Comparison of ENCODE assay signal across 38 mouse cellular contexts in the genomic region with DNA sequence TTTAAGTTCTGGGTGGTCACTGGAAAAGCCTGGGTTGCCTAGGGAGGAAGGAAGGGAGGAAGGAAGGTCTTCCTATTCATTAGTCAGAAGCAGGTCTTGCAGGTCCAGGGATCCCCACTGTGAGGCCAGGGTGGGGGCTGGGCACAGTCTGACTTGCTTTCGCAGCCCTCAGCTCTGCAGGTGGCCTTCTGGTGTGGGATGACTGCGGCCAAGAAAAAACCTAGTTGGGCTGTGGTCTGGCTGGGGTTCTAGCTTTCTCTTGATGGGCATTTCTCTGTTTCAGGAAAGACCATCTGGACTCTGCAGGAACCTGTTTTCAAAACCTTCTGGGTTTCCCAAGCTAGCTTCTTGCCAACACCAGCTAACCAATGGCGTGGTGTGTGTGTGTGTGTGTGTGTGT. TPM values are rescaled to one million over a fixed set of nuclear protein-coding genes. Genes with fewer than 3 reads are reported as not detected.
DNase-seq lines count a peak whose midpoint lies in the region; ATAC-seq lines count a peak whose summit lies in the region.
"Had no signal": no experiment of that assay in that cellular context is flagged by ENCODE, and none has a peak within 500 bp of the region (broad histone marks: within the 10 kb centered on the region; RNA-seq: fewer than 3 reads in every experiment).

No protein-coding gene starts in this region.

- H3K27me3 ChIP-seq in midbrain, embryonic 11.5 days (ENCODE audit: control insufficient read depth, insufficient read depth, low read length): peaks cover 3% of the 10 kb centered on the region; the same call in 1 of the 2 replicates
- H3K27me3 ChIP-seq: hindbrain, embryonic 15.5 days had no signal

- peak; percentile 27 to 40 for DNase-seq in kidney, postnatal 4 days
- DNase-seq in kidney, postnatal 25 days: no peak
- peak; percentile 88 for DNase-seq in cerebellum, adult 11 months
- DNase-seq in cerebellum, adult 9-11 months: peak; percentile 94
- DNase-seq in midbrain, embryonic 11.5 days (ENCODE audit: low spot score, missing footprints): no peak
- no peak for DNase-seq in spleen, postnatal 4 days (ENCODE audit: low spot score in 2 of 2)
- DNase-seq: adrenal gland, adult 8-10 months; embryo, embryonic 11 days; gastrocnemius, adult 2 months; kidney, adult 8-10 months; kidney, postnatal 14 days; lung, embryonic 14.5 days; lung, postnatal 36 days; retina, postnatal 1 day; right cerebral cortex, postnatal 4 days; thymus, adult 2 months; thymus, postnatal 4 days had no signal

- peaks cover 2% of the 10 kb centered on the region; the same call in 1 of the 2 replicates for H3K4me1 ChIP-seq in midbrain, embryonic 11.5 days (ENCODE audit: control insufficient read depth, insufficient read depth, low read length)
- H3K4me1 ChIP-seq: hindbrain, embryonic 15.5 days; midbrain, embryonic 15.5 days had no signal

- no peak overlapping the region for H3K4me3 ChIP-seq in midbrain, embryonic 11.5 days (ENCODE audit: low read depth, low read length)
- H3K4me3 ChIP-seq: embryonic facial prominence, embryonic 13.5 days; forebrain, embryonic 13.5 days; gastrocnemius, adult 2 months; hindbrain, embryonic 15.5 days; megakaryocyte, embryonic 14.5 days; midbrain, embryonic 15.5 days; myocyte; neural tube, embryonic 13.5 days had no signal

- ATAC-seq in monocyte, adult 5-6 weeks (replicated peaks; ENCODE audit: insufficient number of reproducible peaks, low FRiP score, low TSS enrichment, poor library complexity, severe bottlenecking): no peak
- no peak for ATAC-seq in midbrain, embryonic 11.5 days (ENCODE audit: low FRiP score)
- ATAC-seq: activated CD4-positive, CD25-positive, alpha-beta regulatory T cell, adult 4 months; CD4-positive, CD25-positive, alpha-beta regulatory T cell, adult 4 months; forebrain, embryonic 13.5 days; midbrain, embryonic 15.5 days had no signal

- no peak overlapping the region for H3K27ac ChIP-seq in midbrain, embryonic 11.5 days (ENCODE audit: low read depth, low read length)
- H3K27ac ChIP-seq: embryonic facial prominence, embryonic 13.5 days; forebrain, embryonic 13.5 days; gastrocnemius, adult 2 months; hindbrain, embryonic 15.5 days; liver, embryonic 14.5 days; midbrain, embryonic 15.5 days; neural tube, embryonic 13.5 days had no signal

- no peaks in the 10 kb centered on the region for H3K9me3 ChIP-seq in midbrain, embryonic 11.5 days (ENCODE audit: control insufficient read depth, low read length)
- H3K9me3 ChIP-seq: embryonic facial prominence, embryonic 13.5 days; forebrain, embryonic 13.5 days; hindbrain, embryonic 15.5 days; midbrain, embryonic 15.5 days had no signal

- H3K9ac ChIP-seq in midbrain, embryonic 11.5 days (ENCODE audit: low read length): no peak overlapping the region
- H3K9ac ChIP-seq: embryonic facial prominence, embryonic 13.5 days; forebrain, embryonic 13.5 days; hindbrain, embryonic 15.5 days; liver, embryonic 14.5 days; lung, embryonic 14.5 days; midbrain, embryonic 15.5 days; neural tube, embryonic 13.5 days had no signal

- no peaks in the 10 kb centered on the region for H3K36me3 ChIP-seq in midbrain, embryonic 11.5 days (ENCODE audit: control insufficient read depth, insufficient read depth, low read length)
- H3K36me3 ChIP-seq: embryonic facial prominence, embryonic 13.5 days; hindbrain, embryonic 15.5 days; midbrain, embryonic 15.5 days; neural tube, embryonic 13.5 days had no signal

- 32% methylated on average over 3 of the region's 3 CpGs for WGBS in midbrain, embryonic 11.5 days

- H3K4me2 ChIP-seq in midbrain, embryonic 11.5 days: no peak overlapping the region
- H3K4me2 ChIP-seq: embryonic facial prominence, embryonic 13.5 days; forebrain, embryonic 13.5 days; hindbrain, embryonic 15.5 days; lung, embryonic 14.5 days; midbrain, embryonic 15.5 days; neural tube, embryonic 13.5 days had no signal

RNA-seq across cellular contexts. Expression of gene Sost, which starts 23.8 kb away (rescaled TPM):
- not detected in 3 replicates for total RNA-seq in monocyte, adult 5-6 weeks (2017)
- not detected in 2 replicates for polyA plus RNA-seq in midbrain, embryonic 11.5 days (2014; fragmentation: Nextera tagmentation; extraction: Ambion mirVana)
- total RNA-seq: adrenal gland, adult 8-10 months; gastrocnemius, adult 2 months; hematopoietic stem cell, adult 5-6 weeks; left cerebral cortex, postnatal 25 days; MEL had no signal
- polyA plus RNA-seq: activated CD4-positive, CD25-positive, alpha-beta regulatory T cell, adult 4 months; CD4-positive, CD25-positive, alpha-beta regulatory T cell, adult 4 months; forebrain, embryonic 13.5 days; intestine, embryonic 14.5 days; lung, embryonic 14.5 days; midbrain, embryonic 15.5 days; stomach, embryonic 16.5 days had no signal

RNA-seq across cellular contexts. Expression of gene Cfap97d1, which starts 41.0 kb away (rescaled TPM):
- 2.4 TPM in 1 of 3 replicates, not detected in the others for total RNA-seq in monocyte, adult 5-6 weeks (2017)
- not detected in 2 replicates for polyA plus RNA-seq in midbrain, embryonic 11.5 days (2014; fragmentation: Nextera tagmentation; extraction: Ambion mirVana)
- total RNA-seq: adrenal gland, adult 8-10 months; gastrocnemius, adult 2 months; hematopoietic stem cell, adult 5-6 weeks; layer of hippocampus, adult 8-10 months; left cerebral cortex, postnatal 25 days; MEL had no signal
- polyA plus RNA-seq: activated CD4-positive, CD25-positive, alpha-beta regulatory T cell, adult 4 months; brain, embryonic 14.5 days; CD4-positive, CD25-positive, alpha-beta regulatory T cell, adult 4 months; embryonic facial prominence, embryonic 13.5 days; forebrain, embryonic 13.5 days; frontal cortex, adult 2 months; heart, embryonic 16.5 days; hindbrain, embryonic 15.5 days; intestine, embryonic 14.5 days; limb, embryonic 14.5 days; liver, embryonic 14.5 days; lung, embryonic 14.5 days; midbrain, embryonic 15.5 days; myocyte; neural tube, embryonic 13.5 days; stomach, embryonic 16.5 days; thymus, adult 2 months had no signal

RNA-seq across cellular contexts. Expression of gene Dusp3, which starts 43.8 kb away (rescaled TPM):
- total RNA-seq in monocyte, adult 5-6 weeks (2017): 32.4 to 36.2 TPM (median 35.3 TPM) in 3 replicates
- 11.1 and 11.6 TPM in 2 replicates for polyA plus RNA-seq in midbrain, embryonic 11.5 days (2014; fragmentation: Nextera tagmentation; extraction: Ambion mirVana)

RNA-seq across cellular contexts. Expression of gene Meox1, which starts 48.9 kb away (rescaled TPM):
- not detected in 3 replicates for total RNA-seq in monocyte, adult 5-6 weeks (2017)
- polyA plus RNA-seq in midbrain, embryonic 11.5 days (2014; fragmentation: Nextera tagmentation; extraction: Ambion mirVana): 0.29 TPM in 1 of 2 replicates, not detected in the other
- total RNA-seq: hematopoietic stem cell, adult 5-6 weeks; MEL had no signal
- polyA plus RNA-seq: activated CD4-positive, CD25-positive, alpha-beta regulatory T cell, adult 4 months; CD4-positive, CD25-positive, alpha-beta regulatory T cell, adult 4 months had no signal

Comparison
In these comparisons a context has a peak if more than half of its experiments do, and no peak if none do; other contexts are left out.
1. DNase-seq: peak in kidney, postnatal 4 days (2 of 2), cerebellum, adult 11 months (single experiment) and cerebellum, adult 9-11 months (single experiment); none in kidney, postnatal 25 days (0 of 2), midbrain, embryonic 11.5 days (single experiment) and spleen, postnatal 4 days (0 of 2).